Mouse (Mus musculus) small intestine, adult 2 months (tissue): ENCODE results near the gene Gm20388. TPM values are rescaled to one million over a fixed set of nuclear protein-coding genes. Genes with fewer than 3 reads are reported as not detected.

Experiments
- H3K27ac ChIP-seq: fragments of 200-500 bp; 2 replicates; pipeline ENCODE4 v1.5.1; 2012; ENCODE audit warnings: low read depth, low read length, control low read depth, inconsistent platforms; ENCODE audit not compliant: insufficient read depth
- H3K27me3 ChIP-seq: fragments of 200-500 bp; 2 replicates; pipeline ENCODE4 v1.6.1; 2012; ENCODE audit warnings: mild to moderate bottlenecking, moderate library complexity, low read length, inconsistent platforms; ENCODE audit not compliant: control insufficient read depth, insufficient read depth
- H3K36me3 ChIP-seq: fragments of 200-500 bp; 2 replicates; pipeline ENCODE4 v1.6.1; 2012; ENCODE audit warnings: mild to moderate bottlenecking, low read length, control low read depth, inconsistent platforms; ENCODE audit not compliant: control insufficient read depth, insufficient read depth
- H3K4me1 ChIP-seq: fragments of 200-500 bp; 2 replicates; pipeline ENCODE4 v1.6.1; 2012; ENCODE audit warnings: low read length, inconsistent platforms, mixed read lengths; ENCODE audit not compliant: control insufficient read depth, insufficient read depth, insufficient read length
- H3K4me3 ChIP-seq: fragments of 200-500 bp; 2 replicates; pipeline ENCODE4 v1.5.1; 2012; ENCODE audit warnings: low read depth, mild to moderate bottlenecking, control low read depth, inconsistent platforms, low read length, moderate library complexity
- CTCF ChIP-seq: fragments of 200-500 bp; IDR thresholded peaks from 2 replicates; pipeline ENCODE4 v1.5.1; 2012; ENCODE audit warnings: low read depth, mild to moderate bottlenecking, control low read depth, inconsistent platforms, low read length, moderate library complexity, mixed read lengths; ENCODE audit not compliant: insufficient replicate concordance, insufficient read length; ENCODE audit errors: extremely low read depth
- POLR2A ChIP-seq: fragments of 200-500 bp; IDR thresholded peaks from 2 replicates; pipeline ENCODE4 v1.6.1; 2012; ENCODE audit warnings: low read depth, mild to moderate bottlenecking, control low read depth, inconsistent platforms, low read length, moderate library complexity
- WGBS: fragments of 180-500 bp; shearing (Covaris S2); methylation state at CpG from one replicate; pipeline ENCODE4 v1.1.7; 2018; 5-methylcytosine and 5-hydroxymethylcytosine counted together
- polyA plus RNA-seq: library from polyadenylated mRNA; depleted of rRNA; stranded (reverse); fragments of >200 nt; gene quantifications from 2 replicates; pipeline ENCODE4 v1.2.3, GENCODE M21; 2012

The Gm20388 gene
- polyA plus RNA-seq, 1 experiment, result 37.3 TPM

DNA sequence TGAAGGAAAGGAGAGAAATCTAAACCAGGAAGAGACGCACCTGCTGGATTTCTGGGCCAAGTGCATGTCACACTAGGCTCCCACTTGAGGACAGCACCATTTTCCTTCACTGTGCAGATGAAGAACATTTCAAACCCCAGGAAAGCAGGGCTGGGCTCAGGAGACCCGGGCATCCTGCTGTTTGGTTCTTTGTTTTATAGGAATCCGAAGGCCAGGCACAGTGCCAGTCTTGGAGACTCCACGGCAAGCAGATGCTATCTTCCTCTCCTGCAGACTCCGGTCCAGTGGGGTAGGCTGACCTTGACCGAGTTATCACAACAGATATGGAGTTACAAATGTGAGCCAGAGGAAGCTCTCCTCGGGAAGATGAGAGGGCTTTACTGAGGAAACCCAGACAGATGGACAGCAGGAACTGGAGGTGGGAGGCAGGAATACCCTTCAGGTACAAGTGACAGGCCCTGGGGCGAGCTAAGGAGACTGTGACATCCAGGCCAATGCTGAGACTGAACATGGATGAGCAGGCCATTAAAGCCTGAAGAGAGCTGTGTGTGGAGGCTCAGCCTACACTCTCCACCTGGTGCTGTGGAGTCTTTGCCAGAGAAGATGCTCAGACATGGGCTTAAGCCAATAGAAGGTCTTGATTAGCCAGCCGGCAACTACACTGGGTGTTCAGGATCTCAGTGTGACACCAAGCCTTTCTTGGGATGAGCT, 4231.2 kb downstream of the Gm20388 start:
- 51% methylated on average over 9 of the region's 9 CpGs for WGBS
- no peak for TF ChIP-seq POLR2A
- TF ChIP-seq CTCF, result no peak
- Histone ChIP-seq H3K4me3 (no peak overlapping the region), H3K4me1 (no peaks in the 10 kb centered on the region), H3K36me3 (no peaks in the 10 kb centered on the region), H3K27ac (no peak overlapping the region), H3K27me3 (no peaks in the 10 kb centered on the region)

DNA sequence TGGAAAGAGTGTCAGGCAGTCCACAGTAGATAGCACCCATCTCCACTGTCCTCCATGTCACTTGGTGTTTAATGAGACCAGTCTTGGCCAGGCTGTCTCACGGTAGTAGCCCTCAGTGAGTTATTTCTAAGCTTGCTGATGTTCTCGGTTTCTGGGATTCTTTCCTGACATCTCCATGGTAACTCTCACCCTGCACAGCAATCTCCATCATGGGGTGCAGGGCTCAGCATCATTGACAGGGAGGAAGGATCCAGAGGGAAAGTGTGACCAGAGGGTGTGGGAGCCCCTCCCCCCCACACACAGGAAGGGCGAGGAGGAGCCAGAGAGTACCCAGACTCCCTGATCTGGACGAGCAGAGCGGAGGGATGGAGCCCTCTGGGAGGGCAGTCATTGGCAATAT, 4232.4 kb downstream of the Gm20388 start:
- no peaks in the 10 kb centered on the region for H3K4me1 ChIP-seq
- H3K27me3 ChIP-seq, result no peaks in the 10 kb centered on the region
- H3K27ac ChIP-seq, result no peak overlapping the region
- H3K4me3 ChIP-seq, result no peak overlapping the region
- no peak for TF ChIP-seq POLR2A
- TF ChIP-seq CTCF, result no peak
- H3K36me3 ChIP-seq, result no peaks in the 10 kb centered on the region
- 68% methylated on average over 5 of the region's 5 CpGs for WGBS

DNA sequence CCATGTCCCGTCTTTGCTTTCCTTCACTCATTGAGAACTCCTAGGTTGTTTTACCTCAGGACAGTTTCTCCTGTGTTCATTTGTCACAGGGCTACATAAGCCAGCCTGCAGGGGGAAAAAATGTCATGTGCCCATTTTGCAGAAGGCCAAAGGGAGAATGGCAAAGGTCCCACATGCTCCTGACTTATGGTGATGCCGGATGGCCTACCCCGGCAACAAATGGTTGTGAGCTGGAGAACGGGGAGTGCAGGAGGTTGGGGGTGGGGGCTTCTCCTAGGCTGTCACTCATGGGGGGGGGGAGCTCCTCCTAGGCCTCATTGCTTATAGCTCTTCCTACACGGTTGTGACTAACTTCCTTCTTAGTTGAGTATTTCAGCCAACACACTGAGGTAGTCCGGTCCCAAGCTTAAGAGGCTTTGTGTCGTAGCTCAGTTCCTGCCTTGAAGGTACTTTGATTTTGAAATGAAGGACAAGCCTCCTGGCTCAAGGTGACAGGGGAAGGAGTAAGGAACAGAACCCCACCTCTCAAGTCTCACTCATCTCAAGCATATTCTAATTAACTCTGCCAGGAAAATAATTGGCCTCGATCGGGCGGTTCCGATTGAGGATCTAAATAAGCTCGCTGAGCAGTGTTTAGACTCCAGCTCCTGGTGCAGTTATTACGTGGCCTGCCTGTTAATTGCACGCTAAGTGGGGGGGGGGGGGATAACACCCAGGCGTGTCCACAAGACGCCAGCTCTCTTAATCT, 4233.4 kb downstream of the Gm20388 start:
- Histone ChIP-seq H3K4me1 (no peaks in the 10 kb centered on the region), H3K27ac (no peak overlapping the region), H3K36me3 (no peaks in the 10 kb centered on the region), H3K27me3 (no peaks in the 10 kb centered on the region), H3K4me3 (no peak overlapping the region)
- WGBS, result 83% methylated on average over 16 of the region's 16 CpGs
- no peak for TF ChIP-seq POLR2A
- TF ChIP-seq CTCF, result no peak

DNA sequence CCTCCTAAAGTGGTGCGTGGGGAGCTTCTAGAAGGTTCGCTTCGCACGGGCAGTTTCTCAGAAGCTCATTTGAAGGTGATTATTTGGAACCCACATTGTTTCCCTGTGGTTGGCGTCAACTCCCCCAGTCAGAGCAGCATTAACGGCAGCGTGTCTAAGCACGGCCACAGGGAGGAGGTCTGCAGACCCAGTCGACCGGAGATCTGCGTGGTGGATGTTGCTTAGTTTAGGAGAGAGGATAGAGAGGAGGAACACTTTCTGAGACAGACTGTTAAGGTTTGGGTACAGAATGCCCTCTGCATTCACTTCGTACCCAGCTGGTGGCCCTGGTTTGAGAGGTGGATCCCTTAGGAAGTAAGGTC, 4234.0 kb downstream of the Gm20388 start:
- 88% methylated on average over 12 of the region's 12 CpGs for WGBS
- H3K36me3 ChIP-seq, result no peaks in the 10 kb centered on the region
- H3K4me1 ChIP-seq, result no peaks in the 10 kb centered on the region
- TF ChIP-seq POLR2A, result no peak
- TF ChIP-seq CTCF, result no peak
- H3K4me3 ChIP-seq, result no peak overlapping the region
- H3K27me3 ChIP-seq, result no peaks in the 10 kb centered on the region
- H3K27ac ChIP-seq, result no peak overlapping the region

DNA sequence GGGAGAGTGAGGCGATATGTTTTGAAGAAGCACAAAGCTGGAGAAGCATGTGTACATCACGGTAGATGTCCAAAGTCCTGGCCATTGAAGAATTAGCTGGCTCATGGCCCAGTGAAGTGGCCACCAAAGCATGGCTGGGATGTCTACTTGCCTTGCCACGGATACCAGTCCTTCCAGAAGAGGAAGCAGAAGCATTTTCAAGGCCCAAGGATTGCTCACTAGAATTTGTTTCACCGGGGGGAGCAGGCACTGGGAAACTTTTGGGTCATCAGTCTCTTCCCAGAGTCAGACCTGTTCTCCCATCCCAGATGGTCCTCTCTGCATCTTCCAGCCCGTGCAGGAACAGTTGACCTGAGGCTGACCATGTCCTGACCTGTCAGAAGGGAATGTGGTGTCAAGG, 4235.6 kb downstream of the Gm20388 start:
- 62% methylated on average over 5 of the region's 5 CpGs for WGBS
- Histone ChIP-seq H3K27me3 (no peaks in the 10 kb centered on the region), H3K4me1 (no peaks in the 10 kb centered on the region), H3K4me3 (no peak overlapping the region), H3K27ac (no peak overlapping the region), H3K36me3 (no peaks in the 10 kb centered on the region)
- no peak for TF ChIP-seq CTCF
- TF ChIP-seq POLR2A, result no peak

DNA sequence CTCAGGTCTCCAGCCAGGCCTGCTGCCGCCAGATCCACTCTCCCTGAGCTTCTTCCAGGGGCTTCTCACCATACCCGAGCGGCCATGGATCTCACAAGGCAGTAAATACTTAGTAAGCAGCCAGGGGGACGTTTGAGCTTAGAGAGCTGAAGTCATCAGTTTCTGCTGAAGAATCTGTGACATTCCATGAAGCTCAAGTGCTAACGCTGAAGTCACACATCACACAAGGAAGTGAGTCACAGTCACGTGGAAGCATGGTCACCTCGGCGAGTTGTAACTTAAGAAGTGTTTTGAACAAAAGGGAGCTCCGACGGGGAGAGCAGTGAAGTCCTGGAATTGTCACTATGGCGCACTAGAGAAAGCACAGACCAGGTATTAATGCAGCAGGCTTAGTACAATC, 4239.4 kb downstream of the Gm20388 start:
- TF ChIP-seq POLR2A (no peak), CTCF (no peak)

DNA sequence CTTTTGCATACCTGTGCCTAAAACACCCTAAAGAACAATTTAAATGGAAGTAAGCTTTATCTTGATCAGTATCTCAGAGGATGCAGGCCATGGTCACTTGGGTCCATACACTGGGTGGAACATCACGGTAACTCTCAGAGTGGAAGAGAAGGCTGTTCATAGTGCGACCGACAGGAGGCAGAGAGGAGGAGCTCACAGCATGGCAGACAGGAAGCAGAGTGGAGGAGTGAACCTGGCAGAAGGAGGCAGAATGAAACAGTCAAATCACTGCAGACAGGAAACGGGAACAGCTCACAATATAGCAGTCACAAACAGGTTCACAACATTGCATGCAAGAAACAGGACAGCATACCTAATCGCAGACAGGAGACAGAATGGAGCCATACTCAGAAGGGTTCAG, 4239.9 kb downstream of the Gm20388 start:
- Histone ChIP-seq H3K36me3 (no peaks in the 10 kb centered on the region), H3K27ac (no peak overlapping the region), H3K4me3 (no peak overlapping the region), H3K4me1 (no peaks in the 10 kb centered on the region), H3K27me3 (no peaks in the 10 kb centered on the region)
- WGBS, result 78% methylated on average over 5 of the region's 5 CpGs
- TF ChIP-seq CTCF (no peak), POLR2A (no peak)

More for the DNA sequence above, 4239.4 kb downstream of the Gm20388 start:
- no peak overlapping the region for H3K27ac ChIP-seq
- H3K4me1 ChIP-seq, result no peaks in the 10 kb centered on the region
- no peaks in the 10 kb centered on the region for H3K27me3 ChIP-seq
- WGBS, result 66% methylated on average over 11 of the region's 11 CpGs
- H3K36me3 ChIP-seq, result no peaks in the 10 kb centered on the region
- H3K4me3 ChIP-seq, result no peak overlapping the region
